Mouse (Mus musculus) spleen, adult 2 months (tissue): ENCODE results near the gene Rnf114.

Experiments used
- CTCF ChIP-seq: fragments of 200-500 bp; IDR thresholded peaks from 2 replicates; pipeline ENCODE4 v1.5.1; 2011; ENCODE audit warnings: mild to moderate bottlenecking, inconsistent platforms; ENCODE audit not compliant: insufficient read depth, insufficient read length, insufficient replicate concordance; ENCODE audit errors: extremely low read depth
- POLR2A ChIP-seq: fragments of 200-500 bp; IDR thresholded peaks from 2 replicates; pipeline ENCODE4 v1.6.1; 2011; ENCODE audit warnings: low read depth, low read length, inconsistent platforms

DNA sequence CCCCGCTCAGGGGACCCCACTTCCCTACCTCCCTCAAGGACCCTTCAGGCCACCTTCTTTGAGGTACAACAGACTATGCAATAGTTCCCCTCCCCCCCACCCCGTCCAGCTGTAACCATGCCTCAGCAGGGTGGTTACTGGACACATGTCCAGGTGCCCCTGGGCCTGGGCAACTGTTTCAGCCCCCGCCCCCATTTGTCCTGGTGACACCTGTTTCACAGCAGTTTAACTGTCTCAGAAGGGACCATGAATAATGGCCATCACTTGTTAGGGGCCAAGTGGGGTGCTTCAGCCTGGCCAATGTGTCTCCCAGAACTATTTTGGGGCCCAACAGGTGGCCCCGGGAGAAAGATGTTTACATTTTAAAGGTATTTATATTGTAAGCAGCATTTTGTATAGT lies 49.9 kb downstream of the Rnf114 start:
- TF ChIP-seq CTCF (no peak), POLR2A (no peak)
